Mouse (Mus musculus) MN1 (cell line): ENCODE data around the gene Lgals3bp.

Experiments
- DNase-seq: peaks from one replicate; pipeline ENCODE4 v3.0.0-alpha.2; 2016; ENCODE audit warnings: low spot score

Gene Lgals3bp

DNA sequence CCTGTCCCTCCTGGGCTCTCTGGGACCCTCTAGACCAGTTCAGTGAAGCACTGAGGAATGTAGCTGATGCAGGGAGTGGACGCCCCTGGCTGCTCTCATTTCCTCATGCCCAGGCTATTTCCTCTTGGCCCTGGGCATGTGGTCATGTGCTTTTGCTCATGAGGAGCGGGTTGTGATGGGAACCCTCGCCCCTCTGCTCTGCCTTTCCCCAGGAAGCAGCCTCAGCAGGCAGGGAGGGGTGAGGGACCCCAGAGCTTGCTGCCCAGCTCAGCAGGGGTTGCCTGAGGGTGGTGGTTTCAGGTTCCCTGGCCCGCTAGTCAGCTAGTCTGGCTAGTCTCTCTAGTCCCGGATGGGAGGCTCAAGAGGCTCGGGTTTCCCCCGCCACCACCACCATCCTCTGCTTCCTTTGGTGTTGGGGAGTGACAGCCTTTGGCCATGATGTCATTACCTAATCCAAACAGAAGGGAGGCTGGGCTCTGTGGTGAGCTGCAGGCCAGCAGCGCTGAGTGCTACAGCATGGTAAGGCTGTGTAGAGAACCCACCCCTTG is 38.8 kb downstream of the Lgals3bp start:
- DNase-seq: peak; percentile 72

DNA sequence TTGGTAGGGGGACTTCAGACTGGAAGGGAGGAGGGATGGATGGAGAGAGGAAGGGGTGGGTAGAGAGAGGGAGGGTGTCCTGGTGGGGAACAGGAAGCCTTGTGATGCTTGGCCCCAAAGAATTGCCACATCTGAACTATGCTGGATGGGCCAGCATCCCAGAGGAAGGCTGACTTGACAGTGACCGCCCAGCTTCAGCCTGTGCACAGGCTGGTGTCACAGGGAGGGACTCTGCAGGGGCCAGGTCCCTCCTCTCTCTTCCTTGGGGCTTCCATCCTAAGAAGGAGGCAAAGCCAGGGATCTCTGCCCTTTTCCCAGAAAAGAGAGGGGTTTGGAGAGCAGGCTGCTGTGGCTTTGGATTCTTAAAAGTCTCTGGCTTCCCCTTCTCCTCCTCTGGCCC is 39.4 kb downstream of the Lgals3bp start:
- DNase-seq: no peak

DNA sequence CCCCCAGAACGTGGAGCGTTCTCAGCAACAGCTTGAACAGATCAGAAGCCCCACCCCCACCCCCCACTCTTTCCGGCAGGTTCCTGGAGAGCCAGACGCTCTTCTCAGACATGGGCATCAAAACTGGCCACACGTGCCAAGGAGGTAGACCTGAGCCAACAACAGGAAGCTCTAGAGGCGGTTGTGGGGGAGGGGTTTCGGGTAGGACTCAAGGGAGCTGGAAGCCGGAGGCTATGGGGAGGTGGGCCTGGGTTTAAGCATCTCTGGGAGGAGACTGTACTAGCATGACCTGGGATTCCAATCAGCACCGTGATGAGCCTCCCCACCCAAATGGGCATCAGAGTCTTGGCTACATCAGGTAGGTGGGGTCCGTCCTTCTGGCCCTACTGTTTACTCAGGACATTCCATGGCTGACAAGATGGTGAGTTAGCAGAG is 41.0 kb downstream of the Lgals3bp start:
- DNase-seq: no peak

DNA sequence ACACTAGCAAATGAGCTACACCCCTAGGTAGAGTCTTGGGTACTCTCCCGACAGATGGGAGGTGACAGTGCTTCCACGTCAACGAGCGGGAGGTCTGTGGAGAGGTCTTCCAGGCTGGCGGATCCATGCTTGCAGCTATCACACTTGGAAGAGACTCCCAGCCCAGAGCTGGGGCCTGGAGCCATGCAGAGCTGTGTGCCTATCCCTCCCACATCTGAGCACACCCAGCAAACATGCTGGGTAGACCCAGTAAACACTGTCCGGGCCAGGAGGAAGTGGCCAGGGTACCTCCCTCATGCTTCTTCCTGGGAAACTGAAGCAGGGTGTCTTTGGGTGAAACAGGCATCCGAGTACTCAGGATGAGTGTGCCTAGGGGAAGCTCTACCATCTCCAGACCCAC is 41.4 kb downstream of the Lgals3bp start:
- no peak for DNase-seq

DNA sequence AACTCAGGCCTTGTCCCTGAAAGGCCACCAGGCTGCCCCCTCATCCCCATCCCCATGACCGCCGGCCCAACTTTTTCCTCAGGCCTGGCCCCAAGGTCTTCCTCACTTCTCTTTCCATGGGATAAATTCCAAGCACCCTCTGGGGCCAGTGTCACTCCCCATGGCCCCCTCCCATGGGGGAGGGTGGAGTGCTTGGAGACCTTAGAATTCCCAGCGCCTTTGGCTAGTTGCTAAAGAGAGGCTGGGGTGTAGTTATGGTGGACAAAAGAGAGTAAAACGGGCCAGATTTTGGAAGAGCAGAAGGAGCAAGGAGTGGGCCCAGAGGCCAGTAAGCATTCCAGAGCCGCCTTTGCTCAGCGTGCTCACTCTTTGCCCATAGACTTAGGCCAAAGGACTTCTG is 46.3 kb downstream of the Lgals3bp start, which contains the start of gene Timp2:
Gene Timp2 (minus strand): TSS at position 101 of the 400 bp plus-strand sequence.
- no peak for DNase-seq

DNA sequence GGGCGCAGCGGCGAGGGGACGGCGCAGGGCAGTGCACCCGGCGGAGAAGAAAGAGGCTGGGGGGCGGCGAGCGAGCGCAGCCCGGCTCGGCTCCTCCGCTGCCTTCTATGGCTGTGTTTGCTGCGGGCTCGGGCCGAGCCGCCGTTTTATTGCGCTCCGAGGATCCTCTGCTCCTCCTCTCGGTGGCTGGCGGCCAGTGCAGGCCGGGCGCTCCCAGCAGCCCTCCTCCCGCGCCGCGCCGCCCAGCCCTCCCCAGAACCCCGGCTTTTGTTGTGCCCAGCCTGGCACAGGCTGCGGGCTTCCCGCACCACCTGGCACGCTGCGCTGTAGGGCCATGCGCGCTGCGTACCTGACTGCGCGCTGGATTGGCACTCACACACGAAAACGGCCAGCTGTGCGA is 46.7 kb downstream of the Lgals3bp start:
- peak; percentile 89 for DNase-seq

DNA sequence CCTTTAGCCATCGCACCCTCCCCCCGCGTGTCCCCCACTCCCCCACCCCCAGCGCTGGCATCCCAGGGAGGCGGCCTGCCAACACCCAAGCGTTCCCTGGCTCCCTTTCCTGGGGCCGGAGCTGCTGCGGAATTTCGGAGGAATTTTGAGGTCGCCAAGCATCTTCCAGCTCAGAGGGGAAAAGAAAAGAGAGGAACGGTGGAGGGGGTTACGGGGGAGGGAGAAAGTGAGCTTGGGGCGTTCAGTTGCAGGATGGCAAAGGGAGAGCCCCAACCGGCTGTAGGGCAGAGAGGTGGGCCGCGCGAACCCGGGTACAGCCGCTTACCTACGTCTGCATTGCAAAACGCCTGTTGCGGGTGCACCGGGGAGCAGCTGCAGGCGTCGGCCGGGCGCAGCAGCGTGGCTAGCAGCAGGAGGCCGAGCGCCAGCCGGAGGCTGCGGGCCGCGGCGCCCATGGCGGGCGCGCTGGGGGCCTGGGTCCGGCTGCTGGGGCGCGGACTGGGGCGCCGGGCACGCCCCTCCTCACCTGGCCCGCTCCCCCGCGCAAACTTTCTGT is 47.2 kb downstream of the Lgals3bp start:
- peak; percentile 28 for DNase-seq

DNA sequence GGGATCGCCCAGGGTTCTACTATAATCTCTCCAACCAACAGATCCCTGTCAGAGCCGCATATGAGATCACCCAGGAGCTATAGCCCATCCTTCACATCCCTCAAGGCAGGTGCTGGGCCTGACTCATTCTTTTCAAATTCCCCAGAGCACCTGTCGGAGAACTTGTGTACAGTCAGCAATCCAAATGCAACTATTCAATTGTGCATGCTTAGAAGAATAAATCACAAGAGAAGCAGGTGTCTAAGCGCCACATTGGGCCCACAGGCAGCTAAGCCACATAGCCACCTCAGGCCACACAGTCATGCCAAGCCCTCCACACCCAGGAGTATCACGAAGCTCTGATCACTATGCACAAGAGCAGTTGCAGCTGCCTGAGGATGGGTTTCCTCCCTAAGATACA is 52.4 kb downstream of the Lgals3bp start:
- DNase-seq: no peak

DNA sequence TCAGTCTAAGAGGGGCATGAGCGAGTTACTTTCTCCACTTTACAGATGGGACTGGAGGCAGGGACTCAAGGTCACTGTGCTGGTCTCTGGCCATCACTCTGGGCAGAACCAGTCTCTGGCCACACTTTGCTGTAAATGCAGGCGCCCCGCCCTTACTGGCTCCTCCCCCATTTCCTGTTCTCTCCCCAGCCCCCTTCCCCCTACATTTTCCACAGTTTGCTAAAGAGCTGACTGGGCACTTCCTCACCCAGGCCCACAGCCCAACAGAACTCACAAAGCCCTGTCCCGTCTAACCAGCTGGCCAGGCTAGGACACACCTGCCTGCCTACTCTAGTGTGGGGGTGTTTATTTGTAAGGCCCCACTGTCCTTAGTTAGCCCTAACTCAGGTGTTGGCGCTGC is 53.0 kb downstream of the Lgals3bp start:
- DNase-seq: no peak

DNA sequence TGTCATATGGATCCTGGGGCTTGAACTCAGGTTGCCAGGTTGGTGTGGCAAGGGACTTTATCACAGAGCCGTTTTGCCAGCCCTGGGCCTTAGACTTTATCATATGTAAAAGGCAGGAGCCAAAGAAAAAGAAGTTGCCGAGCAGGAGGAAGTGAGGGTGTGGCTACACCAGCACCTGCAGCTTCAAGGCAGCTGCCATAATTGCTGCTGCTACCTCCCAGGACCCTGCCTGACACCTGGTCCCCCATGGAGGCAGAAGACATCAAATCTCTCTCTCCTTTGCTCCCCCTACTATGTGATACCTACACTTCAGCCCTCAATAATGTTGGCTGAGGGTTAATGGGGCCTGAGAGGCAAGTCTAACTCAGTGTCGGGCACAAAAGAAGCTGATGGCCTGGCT is 53.5 kb downstream of the Lgals3bp start:
- DNase-seq: no peak

DNA sequence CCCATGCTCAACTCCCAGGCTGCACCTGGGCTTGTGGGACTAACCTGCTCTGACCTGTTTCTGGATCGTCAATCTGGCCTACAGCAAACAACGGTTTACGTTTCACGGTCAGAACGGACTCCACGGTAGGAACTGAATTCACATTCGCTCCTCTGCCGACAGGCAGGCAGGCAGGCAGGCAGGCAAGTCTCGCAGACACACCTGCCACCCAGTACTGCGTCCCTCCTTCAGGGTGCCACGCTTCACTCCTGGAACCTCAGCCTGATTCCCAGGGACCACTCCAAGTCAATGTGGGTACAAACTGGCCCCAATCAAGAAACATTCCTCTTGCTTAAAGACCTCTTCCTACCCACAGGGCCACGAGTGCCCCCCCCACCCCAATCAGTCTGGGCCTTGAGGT is 54.0 kb downstream of the Lgals3bp start:
- DNase-seq: no peak

DNA sequence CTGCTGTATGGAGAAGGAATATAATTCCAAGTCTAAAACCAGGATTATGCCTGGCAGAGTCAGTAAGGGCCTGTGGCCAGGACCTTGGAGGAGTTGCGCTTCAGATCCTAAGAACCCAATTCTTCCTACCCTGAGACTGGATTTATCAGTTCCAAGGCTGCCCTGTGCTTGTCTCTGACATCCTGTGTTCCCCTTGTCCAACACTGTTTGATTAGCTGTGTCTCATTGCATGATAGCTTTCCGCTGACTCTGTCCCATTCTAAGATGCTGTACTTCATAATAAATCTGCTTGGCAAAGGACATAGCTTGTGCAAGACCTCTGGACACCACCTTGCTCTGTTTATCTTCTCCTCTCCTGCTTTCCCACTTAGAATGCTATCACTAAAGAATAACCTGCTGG is 54.5 kb downstream of the Lgals3bp start:
- DNase-seq: no peak

DNA sequence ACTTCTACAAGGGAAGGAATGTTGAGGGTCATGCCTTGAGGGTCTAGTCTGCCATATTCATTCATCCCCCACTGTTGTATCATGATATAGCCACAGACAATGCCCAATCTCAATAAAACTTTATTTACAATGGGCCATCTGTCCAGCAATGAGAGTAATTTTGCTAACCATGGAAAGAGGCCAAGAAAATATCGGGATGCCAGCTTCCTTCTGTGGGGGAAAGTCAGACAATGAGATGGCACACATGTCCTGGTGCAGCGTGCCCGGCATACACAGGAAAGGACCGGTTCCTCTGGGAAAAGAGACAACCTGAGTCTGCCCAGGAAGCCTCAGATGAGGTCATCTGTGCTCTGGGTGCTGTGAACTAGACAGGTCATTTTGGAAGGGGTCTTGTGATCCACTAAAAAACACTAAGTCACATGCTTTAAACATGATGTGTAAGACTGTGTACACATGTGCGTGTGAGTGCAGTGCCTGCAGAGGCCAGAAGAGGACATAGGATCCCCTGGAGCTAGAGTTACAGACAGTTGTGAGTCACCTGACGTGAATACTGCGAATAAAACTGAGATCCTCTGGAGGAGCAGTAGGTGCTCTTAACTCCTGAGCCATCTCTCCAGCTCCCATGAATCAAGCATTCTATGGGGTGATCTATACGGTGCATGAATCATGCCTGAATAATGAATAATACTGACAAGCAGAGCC is 55.3 kb downstream of the Lgals3bp start:
- DNase-seq: peak; percentile 57

DNA sequence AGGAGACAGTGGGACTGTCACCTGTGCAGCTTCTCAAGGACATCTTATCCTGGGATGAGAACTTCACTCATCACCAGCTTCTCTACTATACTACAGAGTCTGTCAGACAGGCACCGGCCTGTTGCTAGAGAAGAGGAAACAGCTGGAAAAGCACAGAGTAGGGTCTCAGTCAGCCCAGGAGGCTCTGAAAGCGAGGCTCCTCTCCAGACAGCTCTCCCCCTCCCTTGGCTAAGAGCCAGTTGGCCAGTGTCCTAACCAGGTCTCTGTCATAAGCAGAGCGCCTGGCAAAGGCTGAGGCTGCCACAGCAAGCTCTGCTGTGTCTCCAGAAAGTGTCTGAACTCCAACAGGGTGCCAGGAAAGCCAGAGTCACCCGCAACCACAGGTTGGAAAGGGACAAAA is 56.2 kb downstream of the Lgals3bp start:
- peak; percentile 90 for DNase-seq

DNA sequence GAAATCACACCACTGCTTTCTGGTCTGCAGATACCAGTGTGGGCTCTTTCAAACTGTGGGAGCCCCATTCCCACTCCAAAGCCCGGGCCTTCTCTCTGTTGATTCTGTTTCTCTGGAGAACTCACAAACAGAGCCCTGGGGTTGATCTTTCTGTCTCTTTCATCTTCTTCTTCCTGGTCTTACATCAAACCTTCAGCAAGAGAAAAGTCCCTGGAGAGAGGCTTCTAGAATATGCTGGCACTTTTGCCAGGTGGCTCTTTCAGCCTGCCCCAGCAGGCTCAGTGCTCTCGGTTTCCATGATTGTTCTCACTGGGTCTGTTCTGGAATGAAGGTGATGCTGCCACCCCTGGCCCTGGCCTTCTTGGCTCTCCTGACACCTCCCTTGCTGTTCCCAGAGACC is 58.3 kb downstream of the Lgals3bp start:
- no peak for DNase-seq
